Mouse (Mus musculus) intestine, postnatal 0 days (tissue): ENCODE results near the gene Gna15. TPM values are rescaled to one million over a fixed set of nuclear protein-coding genes. Genes with fewer than 3 reads are reported as not detected.

Source experiments
- ATAC-seq: fragments of 200-750 bp; cut with Nextera tagmentation; 2 replicates; pipeline ENCODE4 v1.8.0; 2017; ENCODE audit warnings: mild to moderate bottlenecking, moderate TSS enrichment, moderate library complexity
- H3K27ac ChIP-seq: fragments of 300-500 bp; sonication (generic); 2 replicates; pipeline ENCODE4 v1.5.1; 2014; ENCODE audit warnings: mild to moderate bottlenecking, low read depth, low read length, moderate library complexity
- H3K27me3 ChIP-seq: fragments of 300-500 bp; sonication (generic); replicated peaks from 2 replicates; pipeline ENCODE4 v1.6.1; 2014; ENCODE audit warnings: low read length, mixed read lengths; ENCODE audit not compliant: control insufficient read depth, insufficient read depth
- H3K36me3 ChIP-seq: fragments of 300-500 bp; sonication (generic); 2 replicates; pipeline ENCODE4 v1.6.1; 2014; ENCODE audit warnings: mild to moderate bottlenecking, moderate library complexity; ENCODE audit not compliant: control insufficient read depth, insufficient read depth
- H3K4me1 ChIP-seq: fragments of 300-500 bp; sonication (generic); replicated peaks from 2 replicates; pipeline ENCODE4 v1.6.1; 2014; ENCODE audit warnings: antibody characterized with exemption, low read length, mixed read lengths; ENCODE audit not compliant: control insufficient read depth, insufficient read depth
- H3K4me2 ChIP-seq: fragments of 300-500 bp; sonication (generic); replicated peaks from 2 replicates; pipeline ENCODE4 v1.6.1; 2014; ENCODE audit warnings: low read depth, mild to moderate bottlenecking, moderate library complexity
- H3K4me3 ChIP-seq: fragments of 300-500 bp; sonication (generic); 2 replicates; pipeline ENCODE4 v1.5.1; 2014; ENCODE audit warnings: low read depth, low read length
- H3K9ac ChIP-seq: fragments of 300-500 bp; sonication (generic); 2 replicates; pipeline ENCODE4 v1.6.1; 2014; ENCODE audit warnings: mild to moderate bottlenecking, low read depth, low read length
- H3K9me3 ChIP-seq: fragments of 300-500 bp; sonication (generic); 2 replicates; pipeline ENCODE4 v1.6.1; 2016; ENCODE audit warnings: mixed run types; ENCODE audit not compliant: control insufficient read depth
- CTCF ChIP-seq: sonication (generic); IDR thresholded peaks from 2 replicates; pipeline ENCODE4 v1.5.1; 2016; ENCODE audit warnings: low read depth, mild to moderate bottlenecking, control low read depth, antibody characterized with exemption, moderate library complexity
- WGBS: fragments of 180-500 bp; shearing (Covaris S2); extraction: QIAGEN DNeasy Blood & Tissue Kit; methylation state at CpG from one replicate; pipeline ENCODE4 v1.1.7; 2014; 5-methylcytosine and 5-hydroxymethylcytosine counted together
- polyA plus RNA-seq: library from polyadenylated mRNA; unstranded; fragments of >200 nt; fragmentation: Nextera tagmentation; extraction: Ambion mirVana; gene quantifications from 2 replicates; pipeline ENCODE4 v1.2.1, GENCODE M21; 2015

Gna15 gene
- 0.64 and 0.78 TPM in 2 replicates for polyA plus RNA-seq

- H3K9me3 ChIP-seq = no peaks in the 10 kb centered on the region
- no peak for ATAC-seq
- no peaks in the 10 kb centered on the region for H3K27me3 ChIP-seq
- H3K9ac ChIP-seq = no peak within 1 kb of the TSS
- H3K27ac ChIP-seq = no peak within 1 kb of the TSS
- TF ChIP-seq CTCF = no peak
- H3K36me3 ChIP-seq = peaks cover 4% of the 10 kb centered on the region
- 0 out of 2 replicates have a peak within 1 kb of the TSS, but pooled peaks have one; percentile 0 for H3K4me3 ChIP-seq
- H3K4me1 ChIP-seq = no peaks in the 10 kb centered on the region
- 22% methylated on average over 9 of the region's 9 CpGs for WGBS
- no peak within 1 kb of the TSS; the same call in 1 of the 2 replicates for H3K4me2 ChIP-seq
Observed at GRCm38 (mm10) chr10:81524051-81524605, at the start of gene Gna15. Gna15 (minus strand) TSS chr10:81524225.

DNA sequence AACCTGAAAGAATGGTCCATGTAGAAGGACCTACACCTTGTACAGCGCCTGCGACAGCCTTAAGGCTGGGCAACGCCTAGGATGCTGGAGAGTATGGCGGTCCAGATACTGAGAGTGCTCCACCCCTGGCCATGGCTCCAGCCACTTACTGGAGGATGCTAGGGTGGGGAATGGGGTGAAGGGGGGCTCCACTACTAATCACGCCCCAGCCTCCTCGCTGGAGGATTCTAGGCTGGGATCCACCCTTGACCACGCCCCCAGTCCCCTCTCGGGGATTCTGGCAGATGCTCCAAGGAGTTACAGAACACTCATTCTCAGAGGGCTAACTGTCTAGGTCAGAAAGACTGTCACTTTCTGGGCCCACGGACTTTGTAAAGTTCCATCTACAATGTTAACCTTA lies 49.0 kb upstream of the Gna15 start:
- Histone ChIP-seq H3K27me3 (peaks cover 10% of the 10 kb centered on the region; the same call in 1 of the 2 replicates), H3K27ac (no peak overlapping the region), H3K4me2 (peak overlapping the region; percentile 93), H3K4me1 (peaks cover 9% of the 10 kb centered on the region), H3K9ac (no peak overlapping the region), H3K36me3 (no peaks in the 10 kb centered on the region), H3K9me3 (no peaks in the 10 kb centered on the region), H3K4me3 (no peak overlapping the region)
- no peak for ATAC-seq
- no peak for TF ChIP-seq CTCF
- WGBS = 31% methylated on average over 9 of the region's 9 CpGs

DNA sequence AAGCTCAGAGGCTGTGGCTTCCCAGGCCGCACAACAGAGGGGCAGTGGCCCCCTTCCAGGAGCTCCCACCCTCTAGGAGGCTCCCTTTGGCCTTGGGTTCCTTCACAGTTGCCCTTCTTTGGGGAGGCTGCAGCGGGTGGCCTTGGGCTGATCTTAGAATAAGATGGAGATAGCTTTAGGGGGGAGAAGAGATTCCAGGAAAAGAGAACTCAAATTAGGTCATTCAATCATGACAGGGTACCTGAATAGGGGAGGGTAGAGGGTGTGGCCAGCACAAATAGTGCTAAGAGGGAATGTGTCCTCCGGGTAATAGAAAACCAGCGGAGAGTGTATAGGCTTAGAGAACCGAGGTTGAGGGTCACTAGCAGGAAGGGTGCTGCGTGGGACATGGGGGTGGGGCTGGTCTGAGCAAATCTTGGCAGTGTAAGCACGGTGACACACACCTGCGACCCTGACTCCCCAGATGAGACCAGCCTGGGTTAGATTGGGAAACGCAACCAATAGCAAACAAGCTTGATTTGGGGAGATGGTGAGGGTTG lies 48.2 kb upstream of the Gna15 start:
- Histone ChIP-seq H3K4me3 (peak overlapping the region; percentile 50), H3K27me3 (peaks cover 10% of the 10 kb centered on the region; the same call in 1 of the 2 replicates), H3K4me2 (peak overlapping the region; percentile 93), H3K9ac (no peak overlapping the region), H3K27ac (no peak overlapping the region), H3K4me1 (peaks cover 9% of the 10 kb centered on the region), H3K9me3 (no peaks in the 10 kb centered on the region), H3K36me3 (no peaks in the 10 kb centered on the region)
- ATAC-seq = 0 out of 2 replicates have a peak, but pooled peaks have one; percentile 0
- WGBS = 14% methylated on average over 9 of the region's 9 CpGs
- no peak for TF ChIP-seq CTCF

- 0 out of 2 replicates have a peak overlapping the region, but pooled peaks have one; percentile 7 for H3K9ac ChIP-seq
- peak overlapping the region; percentile 54 for H3K27ac ChIP-seq
- under 1% methylated on average over 18 of the region's 18 CpGs for WGBS
- peaks cover 5% of the 10 kb centered on the region for H3K36me3 ChIP-seq
- peaks cover 10% of the 10 kb centered on the region; the same call in 1 of the 2 replicates for H3K27me3 ChIP-seq
- peaks cover 9% of the 10 kb centered on the region for H3K4me1 ChIP-seq
- H3K9me3 ChIP-seq = no peaks in the 10 kb centered on the region
- ATAC-seq = peak; percentile 82
- peak overlapping the region; percentile 93 for H3K4me2 ChIP-seq
- TF ChIP-seq CTCF = no peak
- peak overlapping the region; percentile 50 for H3K4me3 ChIP-seq
Observed at GRCm38 (mm10) chr10:81571501-81571876, 47.5 kb upstream of the Gna15 start.

GRCm38 (mm10) chr10:81570831-81571500 lies 46.9 kb upstream of the Gna15 start:
- Histone ChIP-seq H3K9me3 (no peaks in the 10 kb centered on the region), H3K9ac (0 out of 2 replicates have a peak overlapping the region, but pooled peaks have one; percentile 7), H3K27ac (peak overlapping the region; percentile 54), H3K4me3 (peak overlapping the region; percentile 50), H3K36me3 (peaks cover 10% of the 10 kb centered on the region), H3K4me2 (peak overlapping the region; percentile 93), H3K4me1 (peaks cover 9% of the 10 kb centered on the region), H3K27me3 (peaks cover 10% of the 10 kb centered on the region; the same call in 1 of the 2 replicates)
- under 1% methylated on average over 34 of the region's 34 CpGs for WGBS
- TF ChIP-seq CTCF = peak; percentile 28; the same call in 1 of the 2 replicates
- ATAC-seq = peak; percentile 41

- peaks cover 16% of the 10 kb centered on the region for H3K36me3 ChIP-seq
- no peak for TF ChIP-seq CTCF
- 0 out of 2 replicates have a peak overlapping the region, but pooled peaks have one; percentile 7 for H3K9ac ChIP-seq
- peaks cover 5% of the 10 kb centered on the region for H3K4me1 ChIP-seq
- ATAC-seq = no peak
- H3K27ac ChIP-seq = 0 out of 2 replicates have a peak overlapping the region, but pooled peaks have one; percentile 50
- H3K4me2 ChIP-seq = peak overlapping the region; percentile 93
- 11% methylated on average over 9 of the region's 11 CpGs for WGBS
- no peaks in the 10 kb centered on the region for H3K9me3 ChIP-seq
- H3K27me3 ChIP-seq = peaks cover 10% of the 10 kb centered on the region; the same call in 1 of the 2 replicates
- peak overlapping the region; percentile 50 for H3K4me3 ChIP-seq
Observed at GRCm38 (mm10) chr10:81570238-81570800, 46.3 kb upstream of the Gna15 start.
